Mouse (Mus musculus): ENCODE measurements around the gene Xrcc3.

DNA sequence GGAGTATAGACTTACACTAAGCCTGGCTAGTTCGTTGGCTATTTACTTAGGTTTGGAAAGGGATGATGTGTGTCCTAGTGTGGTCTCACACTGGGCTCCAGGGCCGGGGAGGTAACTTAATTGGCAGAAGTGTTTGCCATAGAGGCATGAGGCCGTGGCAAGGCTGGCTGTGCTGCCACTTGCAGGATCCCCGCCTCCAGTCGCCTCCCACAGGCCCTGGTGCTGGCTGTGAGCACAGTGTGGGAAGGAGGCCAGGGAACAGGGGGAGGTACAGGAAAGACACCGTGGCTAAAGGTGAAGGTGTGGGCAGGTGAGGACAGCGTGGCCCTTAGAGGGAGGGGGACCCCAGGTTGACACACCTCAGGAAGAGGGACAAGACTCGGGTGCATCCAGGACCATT is 6.3 kb upstream of the Xrcc3 start:
- no peak for TF ChIP-seq POLR2A (IDR thresholded peaks at IDR 0.05; ENCODE audit: insufficient read depth, low read depth, low read length)
- TF ChIP-seq CTCF (IDR thresholded peaks at IDR 0.05): no peak
- TF ChIP-seq EP300 (IDR thresholded peaks at IDR 0.05; ENCODE audit: insufficient read depth, low read depth, low read length): no peak

Measured in heart, adult 2 months (tissue).